In genomic region chr1:176994087-176994486, GRCm38 (mm10) we compare ENCODE assay signal across 10 mouse cellular contexts.
DNase-seq lines count a peak whose midpoint lies in the region; ATAC-seq lines count a peak whose summit lies in the region.
"Had no signal": no experiment of that assay in that cellular context is flagged by ENCODE, and none has a peak within 500 bp of the region (broad histone marks: within the 10 kb centered on the region; RNA-seq: fewer than 3 reads in every experiment).

No protein-coding gene starts in this region.

- 8% methylated on average over 7 of the region's 7 CpGs for WGBS in hindbrain, embryonic 13.5 days
- WGBS in midbrain, embryonic 14.5 days, result 6% methylated on average over 7 of the region's 7 CpGs

- DNase-seq in embryo, embryonic 10 days (ENCODE audit: low spot score), result peak; percentile 71
- DNase-seq in embryo, embryonic 9.5 days (ENCODE audit: extremely low spot score), result no peak
- DNase-seq in midbrain, embryonic 14.5 days, result peak; percentile 75
- no peak for DNase-seq in cerebellum, adult 8-10 months
- DNase-seq in urinary bladder, postnatal 14 days (ENCODE audit: low spot score), result no peak
- no peak for DNase-seq in frontal cortex, postnatal 25 days (ENCODE audit: low spot score in 2 of 2)
- DNase-seq: adrenal gland, postnatal 14 days; kidney, adult 8-10 months had no signal

- H3K4me3 ChIP-seq in hindbrain, embryonic 13.5 days, result no peak overlapping the region
- no peak overlapping the region for H3K4me3 ChIP-seq in midbrain, embryonic 14.5 days (replicated peaks; ENCODE audit: low read depth, low read length)

- H3K27ac ChIP-seq in hindbrain, embryonic 13.5 days, result peak overlapping the region; percentile 87
- H3K27ac ChIP-seq in midbrain, embryonic 14.5 days (replicated peaks; ENCODE audit: low read depth, low read length), result peak overlapping the region; percentile 75

- ATAC-seq in common myeloid progenitor, adult 5-6 weeks (replicated peaks; ENCODE audit: low read depth, poor library complexity, severe bottlenecking), result peak; percentile 9; the same call in 1 of the 2 replicates
- ATAC-seq in hindbrain, embryonic 13.5 days (ENCODE audit: low FRiP score), result peak; percentile 64
- ATAC-seq in midbrain, embryonic 14.5 days (ENCODE audit: low FRiP score, low TSS enrichment), result peak; percentile 77

- peaks cover 70% of the 10 kb centered on the region for H3K4me1 ChIP-seq in hindbrain, embryonic 13.5 days (replicated peaks)
- H3K4me1 ChIP-seq in midbrain, embryonic 14.5 days (ENCODE audit: control insufficient read depth, insufficient read depth, low read length), result peaks cover 54% of the 10 kb centered on the region

- no peaks in the 10 kb centered on the region for H3K27me3 ChIP-seq in hindbrain, embryonic 13.5 days
- H3K27me3 ChIP-seq in midbrain, embryonic 14.5 days (ENCODE audit: control insufficient read depth, insufficient read depth, low read length), result no peaks in the 10 kb centered on the region

- no peak overlapping the region for H3K9ac ChIP-seq in hindbrain, embryonic 13.5 days
- H3K9ac ChIP-seq in midbrain, embryonic 14.5 days (replicated peaks; ENCODE audit: low read length), result 0 out of 2 replicates have a peak overlapping the region, but pooled peaks have one; percentile 9

- no peaks in the 10 kb centered on the region for H3K9me3 ChIP-seq in hindbrain, embryonic 13.5 days
- no peaks in the 10 kb centered on the region for H3K9me3 ChIP-seq in midbrain, embryonic 14.5 days (ENCODE audit: control insufficient read depth, low read length)

- H3K4me2 ChIP-seq in hindbrain, embryonic 13.5 days, result no peak overlapping the region
- H3K4me2 ChIP-seq in midbrain, embryonic 14.5 days (ENCODE audit: low read length), result no peak overlapping the region

- no peaks in the 10 kb centered on the region for H3K36me3 ChIP-seq in hindbrain, embryonic 13.5 days
- no peaks in the 10 kb centered on the region for H3K36me3 ChIP-seq in midbrain, embryonic 14.5 days (ENCODE audit: control insufficient read depth, insufficient read depth, low read length)

Comparison
In these comparisons a context has a peak if more than half of its experiments do, and no peak if none do; other contexts are left out.
1. DNase-seq: peak in embryo, embryonic 10 days (single experiment) and midbrain, embryonic 14.5 days (single experiment); none in embryo, embryonic 9.5 days (single experiment), cerebellum, adult 8-10 months (single experiment), urinary bladder, postnatal 14 days (single experiment) and frontal cortex, postnatal 25 days (0 of 2).
2. ATAC-seq: peak in every context shown above with its lines; median percentile 77 in midbrain, embryonic 14.5 days; 64 in hindbrain, embryonic 13.5 days; 9 in common myeloid progenitor, adult 5-6 weeks.